Mouse (Mus musculus) neutrophil, adult 65 days (primary cell): ENCODE results near the gene Cptp. TPM values are rescaled to one million over a fixed set of nuclear protein-coding genes. Genes with fewer than 3 reads are reported as not detected.

Source experiments
- total RNA-seq: library from RNA; stranded (reverse); gene quantifications from 2 replicates; pipeline ENCODE4 v1.2.4, GENCODE M21; 2023

The Cptp gene
- total RNA-seq: 20.5 and 22.6 TPM in 2 replicates

DNA sequence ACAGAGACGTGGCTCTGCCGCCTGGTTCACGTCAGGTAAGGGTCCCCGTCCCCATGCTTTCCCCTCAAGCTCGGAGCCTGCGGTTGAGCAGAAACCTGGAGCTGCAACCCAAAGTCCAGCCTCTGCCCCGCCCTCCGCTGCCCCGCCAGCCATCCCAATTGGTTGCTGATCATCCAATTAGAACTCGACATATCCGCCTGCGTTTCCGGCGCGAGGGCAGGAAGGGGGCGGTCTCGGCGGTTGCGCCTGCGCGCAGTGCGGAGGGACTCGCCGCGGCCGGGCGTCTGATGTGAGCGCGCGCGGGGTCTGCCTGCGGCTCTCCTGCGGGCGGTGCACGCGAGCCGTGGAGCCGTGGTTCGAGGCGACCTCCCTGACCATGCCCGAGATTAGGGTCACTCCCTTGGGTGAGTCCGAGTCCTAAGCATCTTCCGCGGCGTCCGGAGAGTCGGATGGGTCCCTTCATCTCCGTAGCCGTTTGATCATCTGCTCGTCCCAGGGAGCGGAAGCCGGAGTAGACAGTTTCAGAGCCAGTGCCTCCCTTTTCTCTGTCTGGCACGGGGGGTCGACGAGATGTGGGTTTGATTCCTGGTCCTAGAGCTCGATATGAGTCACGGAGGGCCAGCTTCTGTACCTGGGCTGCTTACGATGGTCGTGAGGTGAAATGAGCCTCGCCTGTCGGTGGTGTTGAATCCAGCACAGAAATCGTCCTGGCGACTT, at the start of gene Cptp, which contains the start of gene Ints11:
Gene Cptp, minus strand, starts transcription at position 124 of the 717 bp plus-strand sequence.
Gene Ints11, plus strand, starts transcription at position 230 of the 717 bp plus-strand sequence.

DNA sequence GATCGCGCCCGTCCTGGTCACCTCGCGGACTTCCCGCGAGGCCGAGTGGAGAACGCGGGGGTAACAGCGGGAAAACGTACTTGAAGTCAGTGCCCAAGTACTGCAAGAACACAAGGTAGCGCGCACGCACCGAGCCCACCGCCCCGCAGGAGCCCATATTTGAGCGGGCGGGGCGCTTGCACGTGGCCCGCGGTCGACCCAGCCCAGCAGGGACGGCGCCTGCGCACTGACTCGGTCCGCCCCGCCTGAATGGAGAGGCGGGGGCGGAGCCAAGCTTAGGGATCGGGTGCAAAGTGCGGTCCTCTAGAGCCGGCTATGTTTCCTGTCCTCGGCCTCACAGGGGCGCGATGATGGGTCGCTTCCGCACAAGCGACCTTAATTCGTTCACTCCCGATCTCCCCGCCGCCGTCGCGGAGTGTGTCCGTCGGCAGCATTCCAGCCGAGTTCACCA, 22.3 kb upstream of the Cptp start, which contains the start of the genes Pusl1 and Acap3:
Gene Pusl1, minus strand, starts transcription at position 231 of the 451 bp plus-strand sequence.
Gene Acap3, plus strand, starts transcription at position 272 of the 451 bp plus-strand sequence.

DNA sequence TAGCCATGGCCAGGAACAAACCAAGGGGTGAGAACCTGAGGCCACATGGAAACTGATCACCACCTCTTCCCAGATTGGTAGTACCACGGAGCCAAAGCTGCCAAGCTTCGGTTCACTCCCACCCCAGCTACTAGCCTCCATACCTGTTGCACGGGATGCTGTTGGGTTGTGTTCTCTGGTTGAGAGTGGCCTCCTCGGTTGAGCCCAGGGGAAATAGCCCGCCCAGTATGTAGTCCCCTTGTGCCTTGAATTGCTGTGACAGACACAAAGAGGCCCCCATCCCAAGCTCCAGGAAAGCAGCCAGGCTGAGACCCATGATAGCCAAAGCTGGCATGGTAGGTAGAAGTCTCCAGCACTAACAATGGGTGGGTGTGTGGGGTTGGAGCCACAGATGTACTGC, 6.2 kb downstream of the Cptp start, which contains the start of gene Tas1r3:
Gene Tas1r3, minus strand, starts transcription at position 362 of the 400 bp plus-strand sequence.

DNA sequence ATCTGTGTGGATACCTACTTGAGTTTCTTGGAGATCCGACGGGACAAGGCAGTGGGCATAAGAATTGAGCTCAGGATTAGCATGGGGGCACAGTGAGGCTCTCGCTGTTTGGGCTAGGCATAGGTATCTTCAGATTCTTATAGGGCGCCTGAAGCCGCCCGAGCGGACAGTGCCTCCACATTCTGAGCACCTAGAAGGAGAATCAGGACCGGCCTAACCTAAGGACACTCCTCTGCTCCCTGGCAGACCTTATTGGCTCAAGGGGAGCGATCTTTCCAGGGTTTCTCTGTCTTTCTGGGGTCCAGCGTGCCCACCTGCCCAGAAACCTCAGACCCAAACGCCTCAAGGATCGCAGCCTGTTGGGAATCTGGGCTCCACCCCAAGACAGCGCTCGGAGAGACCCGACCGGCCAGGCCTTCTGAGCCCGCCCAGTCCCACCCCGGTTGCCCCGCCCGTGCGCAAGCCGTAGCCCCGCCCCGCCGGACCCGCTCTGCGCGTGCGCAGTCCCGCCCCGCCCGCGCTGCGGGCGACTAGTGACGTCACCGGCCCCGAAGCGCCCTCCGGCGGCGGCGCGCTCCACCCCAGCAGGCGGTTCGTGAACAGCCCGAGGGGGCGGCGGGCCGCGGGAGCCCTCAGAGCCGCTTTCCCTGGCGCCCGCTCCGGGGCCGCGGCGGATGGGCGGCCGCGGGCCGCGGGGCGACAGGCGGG, 22.2 kb downstream of the Cptp start, which contains the start of gene Dvl1:
Gene Dvl1, plus strand, starts transcription at position 532 of the 708 bp plus-strand sequence.

DNA sequence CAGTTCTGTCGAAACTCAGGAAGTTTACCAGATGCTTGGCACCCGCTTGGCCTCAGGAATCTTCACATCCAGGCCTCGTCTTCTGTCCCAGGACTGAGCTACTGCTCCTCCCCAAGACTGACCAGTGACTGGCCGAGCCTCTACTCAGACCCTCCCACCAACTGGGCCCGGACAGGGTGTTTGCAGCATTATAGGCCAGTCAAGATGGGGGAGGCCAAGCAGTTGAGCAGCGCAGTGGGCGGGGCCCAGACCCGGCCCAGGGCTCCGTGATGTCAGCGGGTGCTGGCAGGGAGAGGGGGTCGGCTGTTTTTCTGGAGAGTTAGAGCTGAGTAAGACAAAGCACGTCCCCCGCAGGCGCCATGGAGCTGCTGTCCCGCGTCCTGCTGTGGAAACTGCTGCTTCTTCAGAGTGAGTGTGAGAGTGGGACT, 29.7 kb downstream of the Cptp start, which contains the start of gene Mxra8:
Gene Mxra8, plus strand, starts transcription at position 198 of the 428 bp plus-strand sequence.

DNA sequence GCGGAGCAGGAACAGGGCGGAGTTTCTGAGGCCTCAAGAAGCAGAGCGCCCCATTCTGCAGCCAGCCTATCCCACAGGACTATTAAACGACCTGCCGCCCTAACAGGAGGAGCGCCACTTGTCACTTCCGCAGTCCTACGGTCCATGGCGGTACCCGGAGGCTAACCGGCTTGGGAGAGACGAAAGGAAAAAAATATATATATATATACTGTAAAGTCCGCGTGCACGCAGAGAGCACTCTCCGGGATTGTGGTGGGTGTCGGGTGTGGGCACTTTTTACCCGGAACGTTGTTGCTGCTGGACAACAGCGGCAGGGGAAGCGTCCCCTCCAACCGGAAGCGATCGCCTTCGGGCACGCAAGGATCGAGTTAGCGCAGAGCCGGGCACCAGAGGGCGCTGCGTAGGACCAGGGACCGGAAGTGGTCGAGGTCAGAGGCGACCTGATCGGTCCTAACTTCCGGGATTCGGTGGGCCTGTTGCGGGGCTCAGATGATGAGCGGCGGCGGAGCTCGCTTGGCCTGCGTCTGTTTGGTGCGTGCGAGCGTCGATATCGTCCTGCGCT, 38.0 kb downstream of the Cptp start, which contains the start of gene Aurkaip1:
Gene Aurkaip1, plus strand, starts transcription at position 68 of the 562 bp plus-strand sequence.

Other genes starting within 250 kb of the Cptp start
- gene Cdk11b, start 244.6 kb downstream of the Cptp start, total RNA-seq: 181 and 295 TPM in 2 replicates
- not detected in 2 replicates for gene Gm10563, start 224.0 kb downstream of the Cptp start, total RNA-seq
- gene Mmp23, start 216.1 kb downstream of the Cptp start, total RNA-seq: 0.34 and 1.3 TPM in 2 replicates
- 30.7 and 38.4 TPM in 2 replicates for gene Mib2, start 200.2 kb downstream of the Cptp start, total RNA-seq
- 0.22 and 0.54 TPM in 2 replicates for gene Fndc10, start 175.1 kb downstream of the Cptp start, total RNA-seq
- gene Ssu72, start 164.6 kb downstream of the Cptp start, total RNA-seq: 82.1 and 98.7 TPM in 2 replicates
- gene Tmem240, start 134.6 kb downstream of the Cptp start, total RNA-seq: 0.23 and 0.41 TPM in 2 replicates
- gene Atad3a, start 108.3 kb downstream of the Cptp start, total RNA-seq: 7.3 and 11.4 TPM in 2 replicates
- gene Vwa1, start 94.7 kb downstream of the Cptp start, total RNA-seq: not detected in 2 replicates
- not detected in 2 replicates for gene Tmem88b, start 83.6 kb downstream of the Cptp start, total RNA-seq
- not detected in 2 replicates for gene Ankrd65, start 79.0 kb downstream of the Cptp start, total RNA-seq
- gene Mrpl20, start 66.6 kb downstream of the Cptp start, total RNA-seq: 45.0 and 61.8 TPM in 2 replicates
- gene Ccnl2, start 57.0 kb downstream of the Cptp start, total RNA-seq: 162 and 225 TPM in 2 replicates
- gene Aurkaip1, start 38.2 kb downstream of the Cptp start, total RNA-seq: 98.0 and 129 TPM in 2 replicates
- gene Mxra8, start 29.8 kb downstream of the Cptp start, total RNA-seq: 0.23 and 1.3 TPM in 2 replicates
- 49.9 and 68.5 TPM in 2 replicates for gene Dvl1, start 22.0 kb downstream of the Cptp start, total RNA-seq
- gene Tas1r3, start 6.1 kb downstream of the Cptp start, total RNA-seq: 2.3 and 2.6 TPM in 2 replicates
- 31.9 and 42.4 TPM in 2 replicates for gene Ints11, start 106 bp upstream of the Cptp start, total RNA-seq
- gene Pusl1, start 22.3 kb upstream of the Cptp start, total RNA-seq: 10.6 and 10.8 TPM in 2 replicates
- 55.0 and 80.6 TPM in 2 replicates for gene Acap3, start 22.4 kb upstream of the Cptp start, total RNA-seq
- gene Ube2j2, start 74.4 kb upstream of the Cptp start, total RNA-seq: 100 and 130 TPM in 2 replicates
- 18.1 and 25.1 TPM in 2 replicates for gene C1qtnf12, start 92.9 kb upstream of the Cptp start, total RNA-seq
- gene B3galt6, start 123.2 kb upstream of the Cptp start, total RNA-seq: 1.6 and 1.9 TPM in 2 replicates
- gene Sdf4, start 123.4 kb upstream of the Cptp start, total RNA-seq: 101 and 115 TPM in 2 replicates
- gene Tnfrsf4, start 144.4 kb upstream of the Cptp start, total RNA-seq: 1.5 and 2.1 TPM in 2 replicates
- gene Tnfrsf18, start 156.7 kb upstream of the Cptp start, total RNA-seq: 3.5 and 6.8 TPM in 2 replicates
- gene Ttll10, start 190.0 kb upstream of the Cptp start, total RNA-seq: not detected in 2 replicates
- 12.2 and 12.7 TPM in 2 replicates for gene 9430015G10Rik, start 240.5 kb upstream of the Cptp start, total RNA-seq